Mouse (Mus musculus) embryonic stem cell, embryonic (primary cell): ENCODE results near the gene Ing1.

Experiments used
- CTCF ChIA-PET, 4 experiments: fragments of 300-600 bp in 2 of 4; fragments of 350-600 bp in 2 of 4; sonication (Branson Sonifier 250); formaldehyde crosslinking; loops; one replicate each; lab custom pipeline; 2022; ENCODE audit warnings: inconsistent platforms in 2 of 4; lab: Charles Lee
- POLR2A ChIA-PET, 4 experiments: fragments of 300-600 bp in 2 of 4; fragments of 350-600 bp in 2 of 4; sonication (Branson Sonifier 250); formaldehyde crosslinking; loops; one replicate each; lab custom pipeline; 2022; ENCODE audit warnings: antibody characterized with exemption in 4 of 4, inconsistent platforms in 1 of 4; lab: Charles Lee

Gene Ing1

DNA sequence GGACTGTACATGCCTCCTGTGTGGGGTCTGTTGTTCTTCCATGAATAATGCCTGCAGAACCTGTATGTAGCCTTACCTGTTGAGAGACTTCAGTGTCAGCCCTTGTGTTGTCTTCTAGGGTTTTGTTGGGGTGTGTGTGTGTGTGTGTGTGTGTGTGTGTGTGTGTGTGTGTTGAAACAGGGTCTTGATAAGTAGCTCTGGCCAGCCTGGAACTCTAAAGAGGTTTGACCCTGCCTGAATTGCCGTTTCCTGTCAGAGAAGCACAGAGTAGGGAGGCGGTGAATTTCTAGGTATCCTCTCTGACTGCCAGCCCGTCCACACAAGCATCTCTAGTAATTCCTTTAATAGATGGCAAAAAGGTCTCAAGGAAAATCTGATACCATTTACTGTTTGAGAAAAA, 4.1 kb downstream of the Ing1 start:
- ChIA-PET POLR2A (interaction anchor here in 2 of 4 experiments (0.7 to 8.3 kb wide), 15 partner anchors 9 to 98 kb away, joined by 3 to 181 read pairs (median 4); partner anchors contain the start of genes Ankrd10 (in 1 of the 2) and Naxd (in 1 of the 2)), CTCF (interaction anchor here in 1 of 4 experiments (0.5 kb wide), 1 partner anchor 57 kb away, joined by 4 read pairs; no protein-coding TSS in a partner anchor)

DNA sequence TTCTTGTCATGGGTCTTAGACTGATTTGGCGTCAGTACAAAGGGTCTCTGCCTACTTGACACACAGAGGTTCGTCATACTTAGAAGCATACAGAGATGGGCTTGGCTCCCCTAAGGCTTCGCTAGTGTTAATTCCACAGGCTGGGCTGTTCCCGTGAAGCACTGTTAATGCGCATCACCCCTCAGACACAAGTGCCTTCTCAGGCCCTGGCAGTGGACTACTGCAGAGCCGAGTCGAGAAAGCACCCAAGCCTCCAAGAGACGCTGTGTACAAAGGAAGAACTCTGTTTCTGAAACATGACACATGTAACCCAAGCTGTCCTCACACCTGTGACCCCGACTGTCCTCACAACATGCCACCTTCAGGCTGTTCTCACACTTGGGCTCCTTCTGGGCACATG, 4.8 kb downstream of the Ing1 start:
- POLR2A ChIA-PET, result interaction anchor here in 2 of 4 experiments (0.8 to 2.0 kb wide), 9 partner anchors 9 to 139 kb away, joined by 3 to 8 read pairs (median 4); partner anchors contain the start of gene Ankrd10 (in 2 of the 2)
- CTCF ChIA-PET, result interaction anchor here in 1 of 4 experiments (0.5 kb wide), 1 partner anchor 56 kb away, joined by 4 read pairs; no protein-coding TSS in a partner anchor

DNA sequence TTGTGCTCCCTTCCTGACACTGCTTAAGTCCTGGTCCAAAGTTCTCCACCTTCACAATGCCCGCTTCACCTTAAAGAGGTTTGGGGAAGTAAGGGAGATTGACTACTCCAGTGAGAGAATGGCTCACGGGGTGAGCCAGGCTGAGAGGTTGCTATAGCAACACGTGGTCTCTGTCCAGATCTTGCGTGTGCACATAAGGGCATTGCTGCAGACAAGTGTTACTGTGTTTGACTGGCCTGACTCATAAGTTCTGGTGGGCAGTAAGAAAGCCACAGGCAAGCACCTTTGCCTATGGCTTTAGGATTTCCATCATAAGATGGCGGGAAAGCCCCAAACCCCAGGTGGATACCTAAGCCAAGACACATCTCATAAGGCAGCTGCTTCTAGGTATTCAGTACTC, 8.9 kb downstream of the Ing1 start:
- ChIA-PET POLR2A (interaction anchor here in 3 of 4 experiments (1.0 to 1.9 kb wide), 5 partner anchors 9 to 140 kb away, joined by 3 to 11 read pairs (median 4); partner anchors contain the start of gene Ing1 (in 3 of the 3)), CTCF (no interaction called here)

DNA sequence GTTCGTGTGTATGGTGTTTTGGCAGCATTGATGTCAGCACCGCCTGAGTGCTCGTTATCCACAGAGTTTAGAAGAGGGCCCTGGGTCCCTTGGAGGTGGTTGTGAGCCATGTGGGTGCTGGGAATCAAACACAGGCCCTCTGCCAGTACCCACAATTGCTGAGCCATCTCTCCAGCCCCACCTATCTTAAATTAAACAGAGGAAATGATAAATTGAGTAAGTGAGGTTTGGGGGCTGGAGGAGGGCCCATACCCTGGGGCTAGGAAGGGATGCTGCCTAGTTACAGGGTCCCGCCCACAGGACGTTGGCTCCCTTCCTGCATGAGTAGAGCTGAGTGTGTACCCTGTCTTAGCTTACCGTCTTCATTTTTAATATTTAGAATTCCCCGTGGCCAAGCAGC, 9.3 kb downstream of the Ing1 start:
- CTCF ChIA-PET, result no interaction called here
- POLR2A ChIA-PET, result interaction anchor here in 3 of 4 experiments (1.0 to 1.9 kb wide), 5 partner anchors 9 to 140 kb away, joined by 3 to 11 read pairs (median 4); partner anchors contain the start of gene Ing1 (in 3 of the 3)

DNA sequence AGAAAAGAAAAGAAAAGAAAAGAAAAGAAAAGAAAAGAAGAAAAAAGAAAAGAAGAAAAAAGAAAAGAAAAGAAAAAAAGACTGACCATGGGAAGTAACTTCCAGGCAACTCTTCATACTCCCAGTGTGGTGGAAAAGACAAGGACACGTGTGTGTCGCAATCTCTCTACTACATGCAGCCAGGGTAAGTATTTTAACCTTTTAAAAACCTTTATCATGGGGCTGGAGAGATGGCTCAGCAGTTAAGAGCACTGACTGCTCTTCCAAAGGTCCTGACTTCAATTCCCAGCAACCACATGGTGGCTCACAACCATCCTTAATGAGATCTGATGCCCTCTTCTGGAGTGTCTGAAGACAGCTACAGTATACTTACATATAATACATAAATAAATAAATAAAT, 12.8 kb downstream of the Ing1 start:
- CTCF ChIA-PET, result interaction anchor here in 2 of 4 experiments (0.6 to 0.9 kb wide), 2 partner anchors 37 to 141 kb away, joined by 3 to 5 read pairs; no protein-coding TSS in a partner anchor
- POLR2A ChIA-PET, result interaction anchor here in 2 of 4 experiments (0.6 to 2.6 kb wide), 9 partner anchors 7 to 243 kb away, joined by 3 to 14 read pairs (median 4); partner anchors contain the start of gene Ing1 (in 2 of the 2)

DNA sequence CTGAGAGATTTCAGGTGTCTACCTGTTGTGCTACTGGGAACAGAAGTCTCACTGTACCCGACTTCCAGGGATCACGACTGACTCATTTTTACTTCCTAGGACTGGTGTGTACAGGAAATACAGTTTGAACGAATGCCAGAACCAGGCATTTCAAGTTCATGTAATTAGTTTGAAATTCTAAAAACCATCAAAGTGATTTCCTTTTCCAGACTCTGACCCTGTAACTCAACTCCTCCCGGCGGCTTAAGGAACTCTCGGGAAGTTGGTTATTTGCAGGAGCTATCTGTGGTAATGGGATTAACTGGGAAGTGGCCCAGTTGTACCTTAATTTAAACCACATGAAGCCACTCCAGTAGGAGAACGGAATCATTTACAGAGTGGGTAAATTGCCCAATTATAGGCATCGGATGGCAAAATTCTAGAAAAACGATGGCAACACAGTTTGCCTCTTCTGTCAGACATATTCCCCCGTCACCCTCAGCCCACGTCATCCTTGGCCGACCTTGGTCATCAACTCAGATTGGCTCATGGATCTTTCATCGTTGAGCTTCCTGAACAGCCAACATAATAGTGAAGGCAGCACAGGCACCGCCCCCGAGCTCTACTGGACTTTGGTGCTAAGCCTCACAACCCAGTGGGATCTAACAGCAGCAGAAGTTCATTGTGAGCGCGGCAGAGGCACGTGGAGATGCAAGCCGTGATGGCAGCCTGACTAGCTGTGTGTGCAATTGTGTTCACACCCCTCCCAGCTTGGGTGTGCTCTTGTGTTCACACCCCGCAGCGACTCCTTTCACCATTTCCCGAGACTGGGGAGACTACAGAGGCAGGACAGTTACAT, 14.1 kb downstream of the Ing1 start:
- CTCF ChIA-PET, result interaction anchor here in 2 of 4 experiments (0.6 to 0.9 kb wide), 3 partner anchors 36 to 191 kb away, joined by 3 to 5 read pairs (median 3); no protein-coding TSS in a partner anchor

DNA sequence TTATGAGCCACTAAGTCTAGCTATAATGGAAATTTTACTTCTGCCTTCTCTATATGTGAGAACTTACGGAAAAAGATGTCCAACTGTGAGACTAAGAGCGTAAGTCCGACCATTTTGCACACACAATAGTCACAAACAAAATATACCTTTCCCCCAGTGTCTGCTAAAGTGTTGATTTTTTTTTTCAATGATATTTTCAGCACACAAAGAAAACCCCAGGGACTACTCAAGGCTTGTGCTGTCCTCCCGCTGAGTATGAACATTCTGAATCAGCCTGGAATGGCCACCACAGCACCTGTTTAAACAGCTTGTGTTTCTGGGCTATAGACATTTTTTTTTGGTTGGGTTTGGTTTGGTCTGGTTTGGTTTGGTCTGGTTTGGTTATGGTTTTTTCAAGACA, 15.4 kb downstream of the Ing1 start:
- ChIA-PET CTCF (no interaction called here), POLR2A (interaction anchor here in 2 of 4 experiments (1.1 to 2.6 kb wide), 2 partner anchors 15 to 63 kb away, joined by 9 to 14 read pairs; partner anchors contain the start of gene Ing1 (in 1 of the 2))

More for the DNA sequence above, 14.1 kb downstream of the Ing1 start:
- POLR2A ChIA-PET, result interaction anchor here in 2 of 4 experiments (0.9 to 2.6 kb wide), 13 partner anchors 8 to 242 kb away, joined by 3 to 14 read pairs (median 4); partner anchors contain the start of gene Ing1 (in 2 of the 2)

DNA sequence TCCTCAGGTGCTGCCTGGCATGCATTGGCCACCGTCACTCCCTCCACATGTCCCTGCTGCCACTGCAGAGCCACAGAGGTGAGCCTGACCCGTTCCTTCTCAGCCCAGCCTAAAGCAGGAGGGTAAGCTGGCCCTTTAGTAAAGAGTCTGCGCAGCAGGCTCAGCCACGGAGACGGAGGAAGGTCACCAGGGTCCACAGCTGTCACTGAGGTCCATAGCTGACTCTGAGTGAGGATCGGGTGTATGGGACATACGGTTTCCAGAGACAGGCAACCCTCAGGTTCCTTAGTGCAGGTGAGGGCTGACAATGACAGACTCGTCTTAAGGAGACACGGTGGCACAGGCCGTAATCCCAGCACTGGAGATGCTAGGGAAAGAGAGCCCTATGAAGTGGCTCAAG, 16.6 kb downstream of the Ing1 start:
- CTCF ChIA-PET, result interaction anchor here in 1 of 4 experiments (0.5 kb wide), 1 partner anchor 45 kb away, joined by 3 read pairs; no protein-coding TSS in a partner anchor
- POLR2A ChIA-PET, result no interaction called here

DNA sequence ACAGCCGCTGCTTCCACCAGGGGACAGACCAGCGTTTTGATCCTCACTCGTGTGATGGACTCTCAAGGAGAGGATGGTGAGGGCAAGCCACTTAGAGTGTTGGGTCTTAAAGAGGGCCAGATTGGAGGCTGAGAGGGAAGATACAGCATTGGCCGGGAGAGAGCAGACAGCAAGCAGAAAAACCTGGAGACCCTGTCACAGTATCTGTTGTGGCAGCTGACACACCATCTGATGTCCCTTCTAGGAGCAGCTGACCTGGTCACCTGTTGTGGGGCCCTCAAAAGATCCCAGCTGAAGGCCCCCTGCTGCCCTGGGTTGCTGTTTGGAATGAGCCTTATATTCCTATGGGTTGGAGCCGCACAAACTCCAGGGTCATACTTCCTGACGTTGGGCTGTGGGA, 17.1 kb downstream of the Ing1 start:
- ChIA-PET POLR2A (interaction anchor here in 1 of 4 experiments (0.5 to 0.6 kb wide), 3 partner anchors 13 to 74 kb away, joined by 3 to 5 read pairs (median 3); no protein-coding TSS in a partner anchor), CTCF (no interaction called here)

DNA sequence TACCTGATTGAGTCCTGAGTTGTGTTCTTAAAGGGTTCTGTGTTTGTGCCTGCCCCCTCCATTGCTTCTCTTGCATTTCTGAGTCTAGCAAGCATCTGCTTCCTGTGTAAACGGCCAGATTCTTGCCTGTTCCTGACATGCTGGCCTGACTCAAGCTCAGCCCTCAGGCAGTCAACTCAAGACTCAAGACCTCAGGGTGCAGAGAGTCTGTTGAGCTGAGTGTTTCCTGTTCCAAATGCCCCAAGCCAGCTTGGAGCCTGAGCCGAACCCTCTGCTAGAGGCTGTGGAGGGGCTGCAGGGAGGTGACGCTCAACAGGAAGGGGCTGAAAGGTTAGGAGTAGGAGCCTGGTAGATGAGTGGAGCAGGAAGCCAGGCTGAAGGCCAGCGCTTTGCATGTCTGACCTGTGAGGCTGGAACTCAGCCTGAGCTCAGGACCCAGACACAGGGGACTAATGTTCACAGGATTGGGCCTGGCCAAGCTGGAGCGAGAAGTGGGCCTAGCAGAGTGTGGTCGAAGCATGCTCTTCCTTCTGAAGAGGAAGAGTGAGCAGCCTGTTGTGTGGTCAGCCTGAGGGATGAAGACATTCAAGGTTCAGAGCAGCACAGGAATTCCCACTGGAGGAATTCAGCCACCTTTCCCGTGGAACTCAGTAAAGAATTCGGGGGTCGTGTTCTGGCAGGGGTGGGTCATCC, 19.7 kb downstream of the Ing1 start:
- CTCF ChIA-PET, result no interaction called here
- POLR2A ChIA-PET, result interaction anchor here in 2 of 4 experiments (0.9 to 4.3 kb wide), 8 partner anchors 11 to 47 kb away, joined by 3 to 22 read pairs (median 4); partner anchors contain the start of gene Ing1 (in 2 of the 2)

DNA sequence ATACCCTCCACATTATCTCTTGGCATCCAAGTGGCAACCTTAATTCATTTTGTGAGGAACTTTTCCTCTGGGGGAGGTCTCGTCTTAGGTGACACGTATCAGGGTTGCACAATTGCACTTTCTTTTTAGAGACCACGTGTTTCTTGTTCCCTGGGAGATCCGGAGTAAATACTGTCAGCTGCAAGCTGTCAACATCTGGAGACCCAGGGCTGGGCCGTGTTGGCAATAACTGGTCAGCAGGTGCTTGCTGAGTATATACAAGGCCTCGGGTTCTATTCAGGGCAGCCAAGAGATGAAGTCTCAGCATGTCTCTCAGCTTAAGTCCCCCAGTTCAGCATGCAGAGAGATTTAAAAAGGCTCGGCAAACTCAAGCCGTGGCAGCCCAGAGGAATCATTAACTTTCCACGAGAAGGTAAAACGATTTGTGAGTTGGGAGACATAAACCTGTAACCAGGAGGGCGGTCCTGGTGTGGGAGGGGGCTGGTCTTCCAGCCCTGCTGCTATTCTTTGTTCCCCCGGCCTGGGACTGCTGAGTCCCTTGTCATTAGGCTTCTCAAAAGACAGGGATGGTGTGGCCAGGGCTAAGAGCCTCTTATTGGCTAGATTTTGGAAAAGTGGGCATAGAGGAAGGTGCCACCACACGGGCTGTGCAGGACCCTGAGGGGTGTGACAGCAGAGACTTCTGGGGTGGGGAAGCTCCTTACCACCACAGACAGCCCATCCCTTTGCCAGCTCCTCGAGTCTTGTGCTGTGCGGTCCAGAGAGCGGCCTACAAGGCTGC, 20.4 kb downstream of the Ing1 start:
- ChIA-PET CTCF (no interaction called here), POLR2A (interaction anchor here in 2 of 4 experiments (0.6 to 4.3 kb wide), 9 partner anchors 11 to 78 kb away, joined by 3 to 22 read pairs (median 3); partner anchors contain the start of genes Ing1 (in 1 of the 2) and Naxd (in 1 of the 2))

DNA sequence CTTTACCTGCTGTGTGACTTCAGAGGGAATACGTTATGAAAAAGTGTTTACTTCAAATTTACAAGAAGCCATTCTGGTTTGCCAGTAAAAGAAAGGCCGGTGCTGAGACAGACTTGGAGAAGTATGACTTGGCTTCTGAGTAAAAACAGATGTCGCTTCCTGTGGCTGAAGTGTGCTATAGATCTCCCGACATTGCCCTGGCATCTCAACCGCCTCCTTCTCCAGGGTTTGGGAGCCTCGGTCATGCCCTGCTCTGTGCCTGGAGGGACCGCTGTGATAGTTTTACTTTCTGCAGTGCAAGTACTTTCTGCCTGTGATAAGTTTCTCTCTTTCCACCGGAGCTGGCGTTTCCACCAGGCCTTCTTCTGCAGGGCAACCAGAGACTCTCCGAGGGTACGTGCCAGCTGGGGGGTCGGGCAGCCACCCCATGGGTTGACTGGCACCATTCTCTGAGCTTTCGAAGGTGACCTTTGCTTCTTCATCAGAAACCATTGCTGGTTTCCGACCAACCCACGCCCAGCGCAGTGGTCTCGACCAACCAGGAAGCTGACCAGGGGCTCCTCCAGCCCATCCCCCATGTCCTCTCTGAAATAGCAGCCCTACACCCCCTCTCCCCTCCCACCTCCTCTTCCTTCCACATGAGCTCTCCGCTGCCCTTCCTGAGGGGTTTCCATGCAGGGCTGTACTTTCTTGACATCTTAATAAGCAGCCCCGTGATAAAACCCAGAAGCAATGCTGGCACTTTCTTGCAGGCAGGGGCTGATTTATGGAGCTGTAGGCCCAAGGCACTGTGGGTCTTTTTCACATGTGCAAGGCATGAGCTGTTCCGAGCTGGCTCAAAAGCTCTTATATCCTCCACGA, 30.4 kb downstream of the Ing1 start:
- ChIA-PET POLR2A (interaction anchor here in 2 of 4 experiments (0.9 to 3.9 kb wide), 7 partner anchors 7 to 30 kb away, joined by 3 to 14 read pairs (median 4); partner anchors contain the start of gene Ing1 (in 1 of the 2)), CTCF (interaction anchor here in 3 of 4 experiments (0.6 to 0.9 kb wide), 4 partner anchors 40 to 117 kb away, joined by 3 to 5 read pairs (median 3); no protein-coding TSS in a partner anchor)

DNA sequence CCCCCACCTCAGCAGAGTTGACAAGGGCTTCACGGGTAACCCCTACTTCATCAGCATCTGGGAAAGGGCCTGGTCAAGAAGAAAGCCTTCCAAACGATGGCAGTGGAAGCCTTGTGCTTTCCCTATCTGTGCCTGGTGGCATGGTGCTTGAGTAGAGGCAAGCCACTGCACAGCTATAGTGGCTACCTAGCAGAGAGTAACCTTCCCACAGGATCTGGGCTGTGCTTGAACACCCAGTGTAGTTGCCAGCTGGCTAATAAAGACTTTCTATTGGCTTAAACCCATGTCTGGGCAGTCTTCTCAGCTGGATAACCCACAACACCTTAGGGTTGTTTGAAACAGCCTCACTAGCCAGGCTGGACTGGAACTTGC, 31.0 kb downstream of the Ing1 start:
- CTCF ChIA-PET, result interaction anchor here in 3 of 4 experiments (0.6 kb wide), 3 partner anchors 56 to 118 kb away, joined by 3 to 5 read pairs (median 3); no protein-coding TSS in a partner anchor
- POLR2A ChIA-PET, result interaction anchor here in 2 of 4 experiments (0.6 to 3.9 kb wide), 6 partner anchors 10 to 1535 kb away, joined by 3 to 14 read pairs (median 4); partner anchors contain the start of gene Ing1 (in 1 of the 2)

DNA sequence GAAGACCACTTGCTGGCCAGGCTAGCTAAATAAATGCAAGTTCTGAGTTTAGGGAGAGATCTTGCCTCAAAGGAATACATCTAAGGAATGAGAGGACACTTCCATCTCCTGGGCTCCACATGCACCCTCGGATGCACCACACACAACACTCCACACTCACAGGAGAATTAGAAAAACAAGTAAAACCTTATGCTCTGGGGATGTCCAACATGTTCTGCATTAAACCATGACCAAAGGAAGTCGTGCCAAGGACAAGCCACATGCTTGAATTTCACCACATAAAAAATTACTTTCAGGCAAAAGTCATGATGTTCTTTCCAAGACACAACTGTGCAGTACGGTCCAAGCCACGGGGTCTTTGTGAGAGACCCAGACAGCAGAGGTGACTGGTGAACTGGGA, 36.5 kb downstream of the Ing1 start:
- ChIA-PET POLR2A (interaction anchor here in 3 of 4 experiments (0.6 to 4.3 kb wide), 14 partner anchors 7 to 45 kb away, joined by 3 to 17 read pairs (median 5); partner anchors contain the start of gene Ing1 (in 3 of the 3)), CTCF (interaction anchor here in 2 of 4 experiments (0.6 to 1.1 kb wide), 3 partner anchors 10 to 815 kb away, joined by 3 to 4 read pairs (median 4); no protein-coding TSS in a partner anchor)

DNA sequence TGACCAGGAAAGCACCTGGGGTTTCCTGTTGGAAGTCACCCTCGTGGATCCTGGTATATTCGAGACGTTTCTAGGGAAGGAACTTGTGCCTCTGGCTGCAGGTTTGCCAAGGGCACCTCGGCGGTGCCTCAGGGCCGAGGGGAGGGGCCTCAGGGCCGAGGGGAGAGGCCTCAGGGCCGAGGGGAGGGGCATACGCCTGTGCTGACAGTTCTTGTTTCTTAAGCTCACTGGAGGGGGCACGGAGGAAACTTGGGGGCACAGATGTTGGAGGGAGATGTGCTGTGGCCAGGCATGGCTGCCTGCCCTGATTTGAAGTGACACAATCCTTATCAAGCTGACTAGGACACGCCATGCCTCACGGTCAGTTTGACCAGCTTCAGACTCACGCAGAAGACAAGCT, 36.9 kb downstream of the Ing1 start:
- ChIA-PET POLR2A (interaction anchor here in 3 of 4 experiments (0.6 to 4.3 kb wide), 19 partner anchors 8 to 79 kb away, joined by 3 to 17 read pairs (median 4); partner anchors contain the start of gene Ing1 (in 3 of the 3)), CTCF (interaction anchor here in 3 of 4 experiments (0.6 to 1.1 kb wide), 5 partner anchors 9 to 814 kb away, joined by 3 to 9 read pairs (median 4); no protein-coding TSS in a partner anchor)
